Mouse (Mus musculus) kidney, postnatal 36 days (tissue): ENCODE measurements at regions not wholly inside any gene's neighbourhood (a gene's known extent, or its start where the extent isn't known, plus 50 kb on each side); places are given as distances from the start of the nearest gene placed in this dataset.
"Not testable (repeated sequence)": the region's sequence is repeated elsewhere in the genome, so short reads cannot be mapped to it uniquely, and the experiment has no call there.

ENCODE experiments used
- DNase-seq, 2 experiments: peaks; one replicate each; pipeline ENCODE4 v3.0.0; 2021 to 2022; ENCODE audit warnings: mixed read lengths in 2 of 2

DNA sequence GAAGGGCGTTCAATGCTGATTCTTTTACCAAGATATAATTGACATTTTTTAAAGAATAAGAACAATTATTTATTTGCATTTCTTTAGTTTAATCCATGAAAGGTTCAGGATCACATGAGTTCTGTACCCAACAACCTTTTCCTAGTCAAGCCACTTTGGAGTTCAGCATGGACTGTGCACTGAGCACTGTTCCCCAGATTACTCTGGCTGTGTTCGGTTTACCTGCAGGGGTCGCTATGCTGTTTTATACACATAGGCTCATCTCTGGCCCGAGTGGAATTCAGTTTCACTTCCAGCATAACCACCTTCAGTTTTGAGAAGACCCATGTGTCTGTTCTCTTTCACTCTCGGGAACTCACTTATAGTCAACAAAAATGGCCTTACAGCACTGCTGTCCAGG lies 93.5 kb upstream of the Smarcad1 start:
- DNase-seq = peak in 1 of 2 experiments; percentile 20

DNA sequence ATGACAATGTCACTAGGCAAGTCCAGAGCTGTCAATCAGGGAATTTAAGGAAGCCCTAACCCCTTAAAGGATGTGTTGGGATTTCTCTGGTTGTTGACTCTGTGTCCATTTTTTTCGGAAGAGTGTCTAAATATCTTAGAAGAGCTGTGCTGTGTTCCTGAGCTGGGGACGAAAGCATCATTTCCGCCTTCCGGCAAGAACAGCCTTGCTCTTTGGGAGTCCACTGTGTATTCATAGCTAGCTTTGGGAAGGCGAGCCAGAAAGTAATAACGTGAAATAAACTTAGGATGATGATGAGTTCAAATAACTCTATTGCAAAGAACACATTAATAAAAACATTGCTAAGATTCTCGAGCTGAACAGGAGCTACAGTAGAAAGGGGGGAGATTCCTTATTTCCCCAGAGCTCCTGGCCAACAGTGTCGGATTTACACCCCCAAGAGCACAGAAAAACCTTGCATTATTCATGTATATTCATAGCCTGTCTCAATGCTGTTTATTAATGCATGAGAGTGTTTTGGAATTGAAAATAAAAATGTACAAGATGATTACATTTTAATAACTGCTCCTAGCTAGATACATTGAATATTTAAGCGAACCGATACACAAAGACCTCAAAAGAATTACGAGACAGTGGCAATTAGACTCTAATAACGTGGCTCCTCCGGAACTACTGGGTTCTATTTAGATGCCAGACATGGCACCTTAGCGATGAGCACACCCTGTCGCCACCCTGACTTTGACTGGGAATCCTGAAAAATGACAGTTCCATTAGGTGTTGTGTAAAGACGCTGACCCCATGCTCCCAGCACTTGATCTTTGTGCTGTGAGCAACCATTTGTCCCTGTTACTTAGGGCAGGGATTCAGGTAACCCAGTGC lies 80.5 kb upstream of the Smarcad1 start:
- DNase-seq = no peak

GRCm38 (mm10) chr6:64962612-64963011 lies 79.8 kb upstream of the Smarcad1 start:
- no peak for DNase-seq

- no peak for DNase-seq
These were observed 77.7 kb upstream of the Smarcad1 start for GRCm38 (mm10) chr6:64964664-64965063.

DNA sequence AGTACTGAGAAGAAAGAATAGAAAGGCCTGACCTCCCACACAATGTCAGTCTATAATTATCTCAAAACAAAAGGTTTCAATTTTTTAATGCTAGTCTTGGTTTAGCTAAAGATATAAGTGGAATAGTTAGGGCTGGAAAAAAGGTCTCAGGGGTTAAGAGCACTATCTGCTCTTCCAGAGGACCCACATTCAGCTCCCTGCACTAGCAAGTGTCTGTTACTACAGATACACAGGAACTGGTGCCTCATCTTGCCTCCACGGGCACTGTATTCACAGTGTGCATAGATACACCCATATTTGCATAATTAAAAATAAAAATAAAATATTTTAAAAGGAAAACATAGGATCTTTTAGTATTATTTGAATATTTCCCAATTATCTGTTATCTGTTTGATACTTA lies 77.2 kb upstream of the Smarcad1 start:
- no peak for DNase-seq

DNA sequence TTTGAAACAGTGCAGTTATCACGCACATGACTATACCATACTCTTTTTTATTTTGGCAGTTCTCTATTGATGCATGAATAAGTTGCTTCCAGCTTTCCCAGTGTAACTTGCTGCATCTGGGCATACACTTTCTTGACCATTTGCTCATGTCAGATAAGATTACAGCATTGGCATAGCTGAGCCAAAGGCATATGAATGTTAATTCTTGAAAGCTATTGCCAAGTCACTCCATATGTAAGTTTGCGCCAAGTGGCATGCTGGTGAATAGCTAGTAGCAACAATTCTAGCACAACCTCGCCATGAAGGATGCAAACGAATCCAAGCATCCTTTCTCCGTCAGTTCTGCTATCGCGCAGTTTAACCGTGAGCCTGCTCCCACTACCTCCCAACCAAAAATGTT lies 72.2 kb upstream of the Smarcad1 start:
- no peak for DNase-seq

- DNase-seq = peak; percentile 20 to 68
These were observed 68.4 kb upstream of the Smarcad1 start for GRCm38 (mm10) chr6:64973968-64974367.

DNA sequence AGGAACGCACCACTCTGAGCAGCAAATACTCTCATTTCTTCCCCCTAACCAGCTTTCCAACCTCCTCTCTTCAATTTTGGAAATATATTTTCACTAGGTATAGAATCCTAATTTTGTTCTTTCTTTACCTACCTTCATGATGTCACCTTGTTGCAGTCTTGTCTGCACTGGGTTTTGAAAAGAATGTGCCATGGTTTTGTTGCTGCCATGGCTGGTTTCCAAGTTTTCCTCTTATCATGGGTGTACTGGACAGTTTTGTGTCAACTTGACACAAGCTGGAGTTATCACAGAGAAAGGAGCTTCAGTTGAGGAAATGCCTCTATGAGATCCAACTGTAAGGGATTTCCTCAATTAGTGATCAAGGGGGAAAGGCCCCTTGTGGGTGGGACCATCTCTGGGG lies 67.9 kb upstream of the Smarcad1 start:
- DNase-seq = not testable (repeated sequence)

- DNase-seq = no peak
These were observed 60.3 kb upstream of the Smarcad1 start for GRCm38 (mm10) chr6:64982132-64982531.
